Mouse (Mus musculus) neural tube, embryonic 11.5 days (tissue): ENCODE results near the gene Rhox2g. TPM values are rescaled to one million over a fixed set of nuclear protein-coding genes. Genes with fewer than 3 reads are reported as not detected.

Experiments
- polyA plus RNA-seq: library from polyadenylated mRNA; unstranded; fragments of >200 nt; fragmentation: Nextera tagmentation; extraction: Ambion mirVana; gene quantifications from 2 replicates; pipeline ENCODE4 v1.2.1, GENCODE M21; 2014

Rhox2g gene
- polyA plus RNA-seq, 1 experiment from 2014 or later = not detected

Other genes with a start within 250 kb of the Rhox2g start
- gene Rhox2b, start 231.4 kb downstream of the Rhox2g start, polyA plus RNA-seq = not detected in 2 replicates
- gene Rhox4b, start 211.0 kb downstream of the Rhox2g start, polyA plus RNA-seq = not detected in 2 replicates
- gene Rhox2c, start 189.8 kb downstream of the Rhox2g start, polyA plus RNA-seq = not detected in 2 replicates
- not detected in 2 replicates for gene Rhox3c, start 184.9 kb downstream of the Rhox2g start, polyA plus RNA-seq
- not detected in 2 replicates for gene Rhox4c, start 163.1 kb downstream of the Rhox2g start, polyA plus RNA-seq
- not detected in 2 replicates for gene Rhox2d, start 150.0 kb downstream of the Rhox2g start, polyA plus RNA-seq
- not detected in 2 replicates for gene Rhox4d, start 129.1 kb downstream of the Rhox2g start, polyA plus RNA-seq
- gene Rhox2e, start 113.0 kb downstream of the Rhox2g start, polyA plus RNA-seq = not detected in 2 replicates
- not detected in 2 replicates for gene Rhox3e, start 101.5 kb downstream of the Rhox2g start, polyA plus RNA-seq
- not detected in 2 replicates for gene Rhox4e, start 86.1 kb downstream of the Rhox2g start, polyA plus RNA-seq
- gene Rhox2f, start 72.1 kb downstream of the Rhox2g start, polyA plus RNA-seq = not detected in 2 replicates
- gene Rhox3f, start 62.5 kb downstream of the Rhox2g start, polyA plus RNA-seq = not detected in 2 replicates
- gene Rhox4f, start 35.8 kb downstream of the Rhox2g start, polyA plus RNA-seq = not detected in 2 replicates
- gene Rhox3g, start 14.9 kb downstream of the Rhox2g start, polyA plus RNA-seq = not detected in 2 replicates
- not detected in 2 replicates for gene Rhox4g, start 7.9 kb upstream of the Rhox2g start, polyA plus RNA-seq
- gene Rhox3h, start 25.3 kb upstream of the Rhox2g start, polyA plus RNA-seq = not detected in 2 replicates
- gene Rhox2h, start 29.8 kb upstream of the Rhox2g start, polyA plus RNA-seq = not detected in 2 replicates
- gene Rhox5, start 161.4 kb upstream of the Rhox2g start, polyA plus RNA-seq = 0.42 and 0.76 TPM in 2 replicates
- gene Rhox6, start 183.4 kb upstream of the Rhox2g start, polyA plus RNA-seq = not detected in 2 replicates
- not detected in 2 replicates for gene Rhox7a, start 188.2 kb upstream of the Rhox2g start, polyA plus RNA-seq
- not detected in 2 replicates for gene Rhox8, start 235.5 kb upstream of the Rhox2g start, polyA plus RNA-seq